Mouse (Mus musculus): ENCODE measurements at regions not wholly inside any gene's neighbourhood (a gene's known extent, or its start where the extent isn't known, plus 50 kb on each side); places are given as distances from the start of the nearest gene placed in this dataset.

DNA sequence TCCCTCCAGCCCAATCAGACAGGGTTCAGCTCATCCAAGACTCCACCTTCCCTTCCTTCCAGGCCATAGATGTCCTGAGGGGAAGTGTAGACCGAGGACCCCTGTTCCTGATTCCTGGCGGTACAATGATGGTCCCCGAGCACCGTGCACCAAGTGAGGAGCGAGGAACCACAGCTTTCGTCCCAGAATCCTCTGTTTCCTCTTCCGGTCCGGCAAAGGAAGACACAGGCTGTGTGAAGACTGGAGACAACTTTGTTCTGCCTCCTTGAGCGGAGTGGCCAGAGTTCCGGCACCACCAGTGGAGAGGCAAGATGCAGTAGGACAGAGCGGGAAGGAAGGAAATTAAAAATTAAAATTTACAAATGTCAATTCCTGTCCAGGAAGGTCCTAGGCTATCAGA lies 305.0 kb upstream of the Fam19a5 start:
- DNase-seq (ENCODE audit: low read depth), result no peak

- DNase-seq (ENCODE audit: low read depth), result no peak
Measured at GRCm38 (mm10) chr15:87261497-87261896, 282.6 kb upstream of the Fam19a5 start.

- no peak for DNase-seq (ENCODE audit: low read depth)
Measured at GRCm38 (mm10) chr15:87264906-87265305, 279.2 kb upstream of the Fam19a5 start.

GRCm38 (mm10) chr15:87290987-87291529 lies 253.0 kb upstream of the Fam19a5 start:
- DNase-seq (ENCODE audit: low read depth), result no peak

GRCm38 (mm10) chr15:87319896-87320295 lies 224.2 kb upstream of the Fam19a5 start:
- DNase-seq (ENCODE audit: low read depth), result no peak

GRCm38 (mm10) chr15:87321067-87321985 lies 222.8 kb upstream of the Fam19a5 start:
- DNase-seq (ENCODE audit: low read depth), result no peak

GRCm38 (mm10) chr15:87325389-87325788 lies 218.7 kb upstream of the Fam19a5 start:
- no peak for DNase-seq (ENCODE audit: low read depth)

GRCm38 (mm10) chr15:87326281-87326680 lies 217.8 kb upstream of the Fam19a5 start:
- no peak for DNase-seq (ENCODE audit: low read depth)

GRCm38 (mm10) chr15:87332441-87332840 lies 211.7 kb upstream of the Fam19a5 start:
- DNase-seq (ENCODE audit: low read depth), result no peak

DNA sequence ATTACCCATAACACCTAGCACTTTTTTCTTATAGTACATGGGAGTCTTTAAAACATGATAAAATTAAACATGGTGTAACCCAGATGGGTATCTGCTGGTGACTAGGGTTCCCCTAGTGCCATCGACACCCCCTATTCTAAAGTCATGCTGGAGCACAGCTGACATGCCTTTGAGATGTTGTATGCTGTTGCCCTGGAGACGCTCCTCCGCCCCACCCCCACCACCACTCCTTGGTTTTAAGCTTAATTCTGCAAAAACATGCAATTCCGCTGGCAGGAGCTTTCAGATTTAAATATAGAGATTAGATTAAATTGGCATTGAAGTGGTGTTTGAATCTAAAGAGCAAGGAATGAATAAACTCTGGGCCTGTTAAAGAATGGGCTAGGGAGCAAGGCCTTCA lies 210.6 kb upstream of the Fam19a5 start:
- DNase-seq (ENCODE audit: low read depth), result no peak

DNA sequence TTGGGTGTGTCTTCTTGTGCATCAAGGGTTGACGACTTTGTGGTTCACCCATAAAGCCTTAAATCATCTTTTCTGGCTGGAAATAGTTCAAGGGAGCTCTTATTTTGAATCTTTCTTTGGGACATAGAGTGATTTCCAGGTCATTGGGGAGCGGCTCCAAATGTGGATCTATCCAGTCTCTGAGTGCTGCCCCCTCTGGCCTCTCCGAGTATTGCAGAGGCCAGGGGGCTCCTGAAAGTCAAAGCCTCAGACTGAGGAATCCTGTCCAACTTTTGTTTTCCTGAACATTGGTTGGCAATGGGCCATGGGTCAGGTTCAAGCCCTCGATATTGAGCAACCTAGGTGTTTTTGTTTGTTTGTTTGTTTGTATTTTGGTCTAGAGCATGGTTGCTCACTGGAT lies 209.7 kb upstream of the Fam19a5 start:
- DNase-seq (ENCODE audit: low read depth), result no peak

DNA sequence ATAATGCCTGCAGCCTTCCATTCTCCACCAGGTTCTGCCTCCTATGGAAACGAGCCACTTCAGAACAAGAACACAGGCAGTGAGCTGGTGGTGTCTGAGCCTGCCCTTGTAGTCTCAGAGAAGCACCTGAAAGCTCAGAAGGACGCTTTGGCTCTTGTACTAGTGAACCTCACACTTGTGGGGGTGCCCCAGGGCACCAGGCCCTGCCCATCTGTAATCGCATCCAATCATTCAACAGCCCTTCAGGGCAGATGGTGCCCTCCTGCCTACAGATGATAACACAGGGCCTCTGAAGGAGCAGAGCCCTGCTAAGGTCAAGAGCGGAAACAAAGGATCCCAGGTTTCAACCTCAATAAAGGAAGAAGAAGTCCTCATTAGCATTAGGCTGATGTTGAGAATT lies 208.8 kb upstream of the Fam19a5 start:
- no peak for DNase-seq (ENCODE audit: low read depth)

DNA sequence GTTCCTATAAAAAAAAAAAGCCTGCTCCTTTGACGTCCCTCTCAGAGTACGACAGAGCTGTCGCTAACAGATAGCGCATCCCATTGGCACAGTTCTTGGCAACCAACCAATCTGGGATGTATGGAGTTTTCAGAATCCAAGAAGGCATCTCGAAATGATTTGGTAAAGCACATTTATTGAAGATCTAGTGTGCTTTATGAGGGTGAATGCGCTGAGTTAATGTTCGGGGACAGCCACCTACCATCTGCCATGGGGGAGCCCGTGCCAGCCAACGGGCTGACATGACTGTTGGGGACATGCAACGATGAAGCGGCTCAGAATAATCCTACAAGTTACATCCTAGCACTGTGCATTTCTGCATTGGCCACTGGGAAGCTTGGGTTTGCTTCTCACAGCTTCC lies 208.4 kb upstream of the Fam19a5 start:
- no peak for DNase-seq (ENCODE audit: low read depth)

GRCm38 (mm10) chr15:87339904-87340303 lies 204.2 kb upstream of the Fam19a5 start:
- no peak for DNase-seq (ENCODE audit: low read depth)

DNA sequence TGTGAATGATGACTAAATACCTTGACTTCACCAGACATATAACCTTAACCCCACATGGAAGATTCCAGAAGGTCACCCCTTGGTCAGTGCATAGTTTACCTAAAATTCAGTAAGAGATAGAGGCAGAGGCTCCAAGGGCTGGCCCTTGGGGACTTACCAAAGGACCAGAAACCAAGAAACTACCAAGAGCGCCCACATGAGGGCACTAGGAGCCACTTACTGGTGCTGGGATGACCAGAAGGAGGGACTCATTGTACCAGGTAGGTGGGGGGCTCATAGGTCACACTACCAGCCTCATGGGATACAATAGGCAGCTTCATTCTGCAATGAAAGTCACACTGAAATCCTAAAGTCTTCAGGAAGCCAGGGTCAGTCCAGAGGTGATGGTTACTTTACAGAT lies 201.4 kb upstream of the Fam19a5 start:
- no peak for DNase-seq (ENCODE audit: low read depth)

GRCm38 (mm10) chr15:87345826-87346225 lies 198.3 kb upstream of the Fam19a5 start:
- DNase-seq (ENCODE audit: low read depth), result no peak

GRCm38 (mm10) chr15:87349533-87350247 lies 194.4 kb upstream of the Fam19a5 start:
- DNase-seq (ENCODE audit: low read depth), result no peak

DNA sequence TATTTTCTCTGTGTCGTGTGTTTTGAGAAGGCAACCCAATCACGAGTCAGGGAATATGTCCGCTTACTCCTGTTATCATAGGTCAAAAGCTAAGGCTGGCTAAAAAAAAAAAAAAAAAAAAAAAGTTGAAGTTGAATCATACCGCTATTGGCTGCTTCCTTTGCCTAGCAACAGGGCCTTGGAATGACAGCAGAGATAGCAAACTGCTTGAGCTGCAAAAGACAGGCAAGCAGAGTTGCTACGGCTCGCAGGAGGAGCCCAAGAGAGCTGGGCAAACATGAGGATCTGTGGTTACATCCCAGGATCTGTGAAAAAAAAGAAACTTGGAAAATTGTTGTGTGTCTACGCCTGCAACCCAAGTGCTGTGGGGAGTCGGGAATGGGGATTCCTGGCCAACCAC lies 191.3 kb upstream of the Fam19a5 start:
- no peak for DNase-seq (ENCODE audit: low read depth)

DNA sequence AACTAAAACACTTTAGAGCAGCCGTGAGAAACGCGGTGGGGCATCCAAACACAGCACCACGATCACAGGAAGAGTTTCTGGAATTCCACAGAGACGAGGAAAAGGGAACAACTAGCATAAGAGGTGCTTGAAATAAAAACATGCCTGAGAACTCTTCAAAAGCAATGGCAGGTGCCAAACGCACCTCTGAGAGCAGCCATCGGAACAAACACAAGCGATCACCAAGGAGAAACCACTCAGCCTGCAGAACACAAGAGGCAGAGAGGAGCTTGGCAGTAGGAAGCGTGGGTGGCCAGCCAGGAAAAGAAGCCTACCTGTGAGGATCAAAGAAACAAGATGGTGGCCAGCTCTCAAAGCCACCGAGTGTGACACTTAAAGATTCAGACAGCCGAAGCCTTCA lies 190.2 kb upstream of the Fam19a5 start:
- no peak for DNase-seq (ENCODE audit: low read depth)

- DNase-seq (ENCODE audit: low read depth), result no peak
Measured at GRCm38 (mm10) chr15:87360457-87360856, 183.6 kb upstream of the Fam19a5 start.

- no peak for DNase-seq (ENCODE audit: low read depth)
Measured at GRCm38 (mm10) chr15:87365712-87366361, 178.3 kb upstream of the Fam19a5 start.

DNA sequence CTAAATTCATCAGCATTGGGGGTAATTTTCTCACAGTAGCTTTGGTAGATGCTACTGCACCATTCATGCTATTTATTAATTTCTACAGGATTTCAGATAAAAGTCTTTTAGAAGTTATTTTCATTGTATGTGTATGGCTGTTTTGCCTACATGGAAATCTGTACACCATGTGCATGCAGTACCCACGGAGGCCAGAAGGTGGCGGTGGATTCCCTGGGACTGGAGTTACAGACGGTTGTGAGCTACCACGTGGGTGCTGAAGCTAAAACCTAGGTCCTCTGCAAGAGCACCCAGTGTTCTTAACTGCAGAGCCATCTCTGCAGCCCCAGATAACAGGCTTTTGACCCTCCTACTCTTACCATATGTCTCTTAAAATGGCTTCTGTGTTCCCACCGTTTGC lies 176.7 kb upstream of the Fam19a5 start:
- no peak for DNase-seq (ENCODE audit: low read depth)

DNA sequence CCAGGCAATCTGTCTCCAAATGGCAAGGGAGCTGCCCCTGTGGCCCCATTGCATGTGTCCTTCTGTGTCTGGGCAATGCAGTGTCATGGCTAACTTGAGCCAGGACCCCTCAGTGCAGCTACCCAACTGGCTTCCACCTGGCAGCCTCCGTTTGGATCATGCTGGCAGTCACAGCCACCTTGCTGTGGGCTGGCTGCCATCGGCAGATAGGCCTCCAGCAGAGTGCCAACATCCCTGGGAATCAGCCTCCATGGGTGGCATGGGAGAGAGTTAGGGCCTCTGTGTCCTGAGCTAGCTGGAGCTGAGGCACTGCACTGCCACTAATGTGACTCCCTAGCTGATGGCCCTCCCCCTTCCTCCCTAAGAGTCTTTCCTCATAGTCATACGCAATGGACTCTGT lies 174.7 kb upstream of the Fam19a5 start:
- no peak for DNase-seq (ENCODE audit: low read depth)

Measured in naive thymus-derived CD4-positive, alpha-beta T cell, adult 2 months (primary cell).